Mouse (Mus musculus): ENCODE measurements around the gene Ncor2.
A peak's percentile ranks its signal among the peaks of the same experiment; 100 is the strongest.

Ncor2 gene

GRCm38 (mm10) chr5:125147124-125147523 is 31.9 kb downstream of the Ncor2 start:
- DNase-seq (ENCODE audit: low spot score): no peak

GRCm38 (mm10) chr5:125143114-125143872 is 35.7 kb downstream of the Ncor2 start:
- DNase-seq (ENCODE audit: low spot score): no peak

- DNase-seq (ENCODE audit: low spot score): no peak
Observed at GRCm38 (mm10) chr5:125141916-125142315, 37.1 kb downstream of the Ncor2 start.

GRCm38 (mm10) chr5:125141525-125141880 is 37.5 kb downstream of the Ncor2 start:
- DNase-seq (ENCODE audit: low spot score): no peak

GRCm38 (mm10) chr5:125140832-125141524 is 38.0 kb downstream of the Ncor2 start:
- peak; percentile 94 for DNase-seq (ENCODE audit: low spot score)

- DNase-seq (ENCODE audit: low spot score): no peak
Observed at GRCm38 (mm10) chr5:125140151-125140699, 38.8 kb downstream of the Ncor2 start.

GRCm38 (mm10) chr5:125139669-125140068 is 39.4 kb downstream of the Ncor2 start:
- no peak for DNase-seq (ENCODE audit: low spot score)

GRCm38 (mm10) chr5:125138841-125139430 is 40.1 kb downstream of the Ncor2 start:
- DNase-seq (ENCODE audit: low spot score): no peak

GRCm38 (mm10) chr5:125137672-125138285 is 41.2 kb downstream of the Ncor2 start:
- no peak for DNase-seq (ENCODE audit: low spot score)

GRCm38 (mm10) chr5:125136996-125137671 is 41.9 kb downstream of the Ncor2 start:
- peak; percentile 59 for DNase-seq (ENCODE audit: low spot score)

- no peak for DNase-seq (ENCODE audit: low spot score)
Observed at GRCm38 (mm10) chr5:125136296-125136995, 42.6 kb downstream of the Ncor2 start.

- DNase-seq (ENCODE audit: low spot score): peak; percentile 94
Observed at GRCm38 (mm10) chr5:125134795-125135468, 44.1 kb downstream of the Ncor2 start.

- DNase-seq (ENCODE audit: low spot score): no peak
Observed at GRCm38 (mm10) chr5:125134391-125134790, 44.6 kb downstream of the Ncor2 start.

GRCm38 (mm10) chr5:125133651-125134050 is 45.4 kb downstream of the Ncor2 start:
- DNase-seq (ENCODE audit: low spot score): no peak

- DNase-seq (ENCODE audit: low spot score): no peak
Observed at GRCm38 (mm10) chr5:125132566-125133260, 46.3 kb downstream of the Ncor2 start.

GRCm38 (mm10) chr5:125132069-125132468 is 47.0 kb downstream of the Ncor2 start:
- DNase-seq (ENCODE audit: low spot score): no peak

GRCm38 (mm10) chr5:125130406-125130805 is 48.6 kb downstream of the Ncor2 start:
- no peak for DNase-seq (ENCODE audit: low spot score)

- DNase-seq (ENCODE audit: low spot score): no peak
Observed at GRCm38 (mm10) chr5:125128939-125129385, 50.1 kb downstream of the Ncor2 start.

GRCm38 (mm10) chr5:125127920-125128319 is 51.1 kb downstream of the Ncor2 start:
- DNase-seq (ENCODE audit: low spot score): no peak

- DNase-seq (ENCODE audit: low spot score): no peak
Observed at GRCm38 (mm10) chr5:125127426-125127825, 51.6 kb downstream of the Ncor2 start.
